Mouse (Mus musculus): ENCODE results near the gene Fsd1l.
"Not testable (repeated sequence)": the region's sequence is repeated elsewhere in the genome, so short reads cannot be mapped to it uniquely, and the experiment has no call there.

The Fsd1l gene

DNA sequence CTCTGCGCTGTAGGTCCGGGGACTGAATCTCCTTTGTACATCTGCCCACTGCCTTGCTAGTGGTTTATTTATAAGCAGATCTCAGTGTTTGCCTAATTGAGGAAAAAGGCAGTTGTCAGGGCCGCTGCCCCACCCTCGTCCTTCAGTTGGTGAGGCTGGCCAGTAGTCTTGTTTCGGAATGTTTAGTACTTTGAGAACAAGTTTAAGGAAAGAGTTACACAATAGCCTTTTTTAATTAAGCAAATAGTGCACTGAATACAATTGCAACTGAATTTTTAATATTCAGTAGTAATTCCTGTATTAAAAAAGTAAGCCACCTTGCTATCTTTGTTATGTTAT, 709 bp downstream of the Fsd1l start:
- DNase-seq: no peak

DNA sequence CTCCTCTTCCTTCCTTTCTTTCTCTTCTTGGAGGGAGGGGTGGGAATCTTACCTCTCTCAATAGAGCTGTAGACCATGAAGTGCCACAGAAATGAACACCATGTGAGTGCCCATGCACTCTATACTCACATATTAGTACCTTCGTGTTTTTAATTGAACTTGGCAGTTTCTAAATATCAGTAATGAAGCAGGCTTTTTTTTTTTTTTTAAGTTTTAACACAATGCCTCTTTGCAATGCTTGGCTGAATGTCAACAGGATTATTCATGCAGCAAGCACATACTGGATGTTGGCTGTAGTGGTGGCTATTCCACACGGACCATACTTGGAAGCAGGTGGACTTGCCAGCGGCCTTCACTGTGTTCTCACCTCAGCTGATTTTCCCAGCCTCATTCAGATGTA, 4.1 kb downstream of the Fsd1l start:
- peak; percentile 75 for DNase-seq

DNA sequence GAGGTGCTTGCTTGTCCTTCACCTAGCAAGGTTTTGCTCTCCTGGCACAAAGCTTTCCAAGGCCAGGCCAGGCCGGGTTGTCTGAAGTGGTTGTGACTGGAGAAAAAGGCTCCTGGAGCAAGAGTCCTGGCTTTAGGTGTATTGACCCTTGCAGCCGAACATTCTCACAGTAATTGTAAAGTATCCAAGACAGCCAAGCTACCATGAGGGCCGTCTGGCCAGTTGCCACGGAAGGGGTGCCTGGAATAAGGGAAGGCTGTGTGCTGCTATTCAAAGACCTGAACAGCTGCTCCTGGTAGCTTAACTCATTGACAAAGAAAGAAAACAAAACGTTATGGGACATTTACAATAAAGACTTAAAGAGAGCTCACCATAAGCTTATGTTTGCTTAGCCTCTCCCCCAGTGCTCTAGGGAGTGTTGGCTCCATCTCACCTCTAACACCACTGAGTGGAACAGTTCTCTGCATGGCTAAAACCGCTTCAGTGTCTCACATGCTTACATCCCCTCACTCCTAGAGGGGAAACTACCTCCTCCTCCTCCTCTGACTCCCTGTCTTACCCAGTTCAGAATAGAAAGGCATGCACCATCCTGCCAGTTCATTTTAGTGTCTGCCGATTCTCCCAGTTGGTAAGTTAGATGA, 6.1 kb downstream of the Fsd1l start:
- DNase-seq: peak; percentile 51

DNA sequence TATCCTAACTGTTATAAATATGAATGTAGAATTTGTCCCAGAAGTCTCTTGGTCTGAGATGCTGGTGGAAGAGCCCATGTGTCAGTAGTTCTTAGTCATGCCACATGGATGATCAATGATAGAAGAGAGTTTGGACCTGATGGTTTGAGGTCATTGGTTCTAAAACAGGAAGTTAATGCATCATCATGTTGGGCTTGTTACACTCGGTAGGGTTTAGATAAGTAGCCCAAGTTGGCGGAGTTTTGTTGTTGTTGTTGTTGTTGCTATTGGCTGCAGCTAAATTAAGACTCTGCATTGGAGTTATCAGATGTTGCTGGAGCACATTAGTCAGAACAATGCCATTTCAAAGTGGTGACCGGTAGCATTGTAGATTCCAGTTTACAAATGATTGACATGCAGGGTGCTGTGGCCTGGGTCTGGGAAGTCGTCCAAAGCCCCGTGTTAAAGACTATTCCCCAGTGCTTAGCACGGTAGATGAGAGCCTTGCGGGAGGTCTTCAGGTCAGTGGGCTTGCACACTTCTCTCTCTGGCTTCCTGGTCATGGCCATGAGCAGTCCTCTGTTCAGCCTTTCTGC, 7.4 kb downstream of the Fsd1l start:
- DNase-seq: no peak

DNA sequence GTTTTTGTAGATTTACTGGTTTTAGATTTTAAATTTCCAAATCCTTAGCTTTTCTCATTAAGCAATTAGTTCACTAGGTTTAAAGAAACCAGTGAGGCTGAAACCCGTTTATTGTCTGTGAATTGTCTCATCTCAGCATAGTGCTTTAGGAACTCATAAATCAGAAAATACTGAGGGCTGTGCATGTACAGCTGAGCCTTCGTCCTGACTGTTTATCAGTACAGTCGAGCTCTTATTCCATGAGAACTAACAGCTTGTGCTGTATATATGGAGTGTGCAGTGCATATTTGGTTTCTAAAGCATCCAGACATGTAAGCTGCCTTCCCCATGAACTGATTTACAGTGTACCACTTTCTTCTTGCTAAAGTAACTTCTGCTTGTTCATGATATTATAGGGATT, 26.8 kb downstream of the Fsd1l start:
- DNase-seq: no peak

DNA sequence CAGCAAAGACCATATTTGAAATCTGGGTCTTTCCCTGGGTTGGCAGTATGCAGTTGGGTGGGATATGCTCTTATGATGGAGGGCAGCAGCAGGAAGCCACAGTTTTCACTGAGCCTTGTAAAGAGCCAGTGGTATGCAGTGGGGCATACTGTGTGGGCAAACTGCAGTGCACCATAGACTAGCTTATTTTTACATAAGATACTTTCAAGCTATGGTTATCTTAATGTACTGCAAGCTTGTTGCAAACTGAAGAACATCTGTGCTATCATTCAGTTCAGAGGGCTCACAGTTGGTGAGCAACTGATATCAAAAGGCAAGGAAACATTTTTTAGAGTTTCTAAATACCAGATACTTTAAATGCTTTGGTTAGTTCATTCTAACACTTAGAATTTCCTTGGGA, 29.4 kb downstream of the Fsd1l start:
- DNase-seq: no peak

DNA sequence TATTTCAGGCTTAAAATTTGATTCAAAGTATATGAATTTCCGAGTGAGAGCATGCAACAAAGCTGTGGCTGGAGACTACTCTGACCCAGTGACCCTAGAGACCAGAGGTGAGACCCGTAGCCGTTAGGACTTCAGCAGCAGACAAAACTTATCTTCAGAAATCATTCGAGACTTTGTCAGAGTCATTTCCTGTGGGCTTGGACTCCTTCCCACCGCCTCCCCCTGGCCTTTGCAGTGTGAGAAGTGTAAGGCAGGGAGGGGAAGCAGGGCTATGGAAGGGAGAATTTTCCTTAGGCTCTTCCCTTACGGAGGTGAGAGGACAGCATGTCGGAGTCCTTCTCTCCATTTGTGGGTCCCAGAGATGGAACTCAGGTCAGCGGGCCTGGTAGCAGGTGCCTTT, 50.8 kb downstream of the Fsd1l start:
- DNase-seq: no peak

DNA sequence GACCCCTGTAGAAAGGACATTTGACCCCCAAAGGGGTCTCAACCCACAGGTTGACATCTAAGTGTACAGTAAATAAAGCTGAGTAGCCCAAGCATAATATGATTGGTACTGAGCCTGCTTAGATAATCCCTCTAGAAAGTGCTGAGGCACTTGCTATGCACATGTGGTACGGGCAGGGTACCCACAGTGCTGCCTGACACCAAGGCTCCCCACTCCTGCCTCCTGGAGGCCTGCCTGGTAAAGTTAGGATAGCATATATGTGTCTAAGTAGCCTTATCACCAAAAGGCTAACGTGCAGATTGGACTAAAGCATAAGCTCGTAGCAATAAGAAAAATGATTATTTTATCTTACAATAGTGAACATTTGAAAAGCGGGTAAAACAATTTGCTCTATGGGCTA, 57.7 kb downstream of the Fsd1l start:
- no peak for DNase-seq

DNA sequence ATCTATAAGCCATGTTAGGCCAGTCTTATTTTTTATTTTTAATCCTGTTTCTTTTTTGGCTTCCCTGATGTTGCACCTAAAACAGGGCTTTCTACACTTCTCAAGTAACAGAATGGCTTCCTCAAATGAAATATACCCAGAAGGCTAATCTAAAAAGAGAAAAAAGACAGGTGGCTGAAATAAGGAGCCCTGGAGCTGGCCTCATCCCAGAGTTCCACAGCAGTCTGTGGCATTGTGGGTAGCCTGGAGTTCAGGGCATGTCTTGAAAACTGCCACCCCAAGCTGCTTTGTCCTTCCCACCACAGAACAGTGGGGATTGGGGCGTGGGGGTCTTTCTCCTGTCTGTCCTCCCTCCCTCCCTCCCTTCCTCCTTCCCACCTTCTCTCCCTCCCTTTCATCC, 60.1 kb downstream of the Fsd1l start:
- DNase-seq: no peak

DNA sequence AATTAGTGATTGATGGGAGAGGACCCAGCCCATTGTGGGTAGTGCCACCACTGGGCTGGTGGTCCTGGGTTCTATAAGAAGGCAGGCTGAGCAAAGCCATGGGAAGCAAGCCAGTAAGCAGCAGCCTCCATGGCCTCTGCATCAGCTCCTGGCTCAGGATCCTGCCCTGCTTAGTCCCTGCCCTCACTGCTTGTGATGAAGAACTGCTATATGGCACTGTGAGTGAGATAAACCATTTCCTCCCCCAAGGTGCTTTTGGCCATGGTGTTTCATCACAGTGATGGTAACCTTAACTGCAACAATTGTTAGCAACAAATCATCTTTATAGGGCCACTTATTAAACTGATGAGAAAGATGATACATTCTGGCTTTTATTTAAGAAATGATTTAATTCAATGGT, 77.9 kb downstream of the Fsd1l start:
- DNase-seq: not testable (repeated sequence)

DNA sequence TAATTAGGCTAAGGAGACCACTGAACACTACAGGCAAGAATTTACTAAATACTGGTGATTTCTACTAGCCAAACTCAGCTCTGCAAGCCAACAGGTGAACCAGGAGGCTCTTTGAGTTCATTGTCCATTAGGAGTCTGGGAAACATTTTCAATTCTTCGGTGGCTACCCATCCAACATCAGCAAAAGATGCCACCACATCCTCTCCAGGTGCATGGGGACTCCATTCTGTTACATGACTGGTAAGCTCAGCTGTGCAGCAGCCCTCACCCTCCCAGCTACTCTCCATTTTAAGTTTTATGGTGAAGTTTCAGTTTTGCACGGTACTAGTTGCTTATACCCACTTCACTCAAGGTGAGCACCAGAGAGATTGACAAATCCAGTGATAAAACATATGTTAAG, 78.8 kb downstream of the Fsd1l start:
- DNase-seq: no peak

DNA sequence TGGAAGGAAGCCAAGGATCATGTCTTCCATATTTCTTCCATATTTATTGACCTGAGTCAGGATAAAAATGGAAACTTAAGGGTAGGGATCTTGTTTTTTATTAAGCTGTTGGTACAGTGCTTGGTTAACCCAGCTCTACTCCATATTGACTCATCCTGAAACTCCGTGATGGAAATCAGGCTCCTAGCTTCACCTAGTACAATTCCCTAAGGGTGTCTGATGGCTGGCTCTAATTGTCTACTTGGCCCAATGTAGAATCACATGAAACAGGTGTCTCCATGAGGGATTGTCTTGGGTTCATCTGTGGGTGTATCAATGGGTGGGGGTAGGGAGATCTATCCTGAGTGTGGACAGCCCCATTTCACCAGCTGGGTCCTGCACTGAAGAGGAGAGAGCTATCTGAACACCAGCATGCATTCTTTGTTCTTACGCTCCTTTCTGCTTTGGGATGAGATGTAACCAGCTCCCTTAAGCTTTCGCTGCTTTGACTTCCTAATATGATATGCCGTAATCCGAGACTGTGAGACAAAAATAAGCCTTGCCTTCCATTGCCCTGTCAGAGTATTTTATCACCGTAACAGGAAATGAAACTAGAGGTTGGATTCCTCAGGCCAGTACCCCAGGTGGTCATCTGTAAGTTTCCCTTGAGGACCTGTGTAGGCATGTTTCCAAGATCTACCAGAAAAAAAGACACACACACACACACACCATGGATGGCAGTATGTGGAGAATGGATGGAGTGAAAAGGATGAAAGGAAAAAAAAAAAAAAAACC, 79.5 kb downstream of the Fsd1l start:
- DNase-seq: no peak

DNA sequence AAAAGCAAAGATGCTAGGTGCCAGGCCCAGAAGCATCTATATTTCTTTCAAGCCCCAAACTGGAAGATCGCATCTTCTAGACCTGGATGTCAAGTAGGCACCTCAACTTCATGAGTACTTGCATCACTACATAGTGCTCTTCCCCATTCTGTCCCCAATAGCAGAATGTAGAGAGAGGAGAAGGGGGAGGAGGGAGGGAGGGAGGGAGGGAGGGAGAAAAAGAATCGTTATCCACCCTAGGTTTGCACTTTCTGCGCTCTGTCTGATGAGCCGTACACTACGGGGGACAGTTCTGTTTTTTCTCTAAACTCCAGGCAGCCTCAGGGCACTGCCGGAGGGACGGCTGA, 82.4 kb downstream of the Fsd1l start, which contains the start of gene Fktn:
Gene Fktn, plus strand, starts transcription at position 295 of the 347 bp plus-strand sequence.
- no peak for DNase-seq

DNA sequence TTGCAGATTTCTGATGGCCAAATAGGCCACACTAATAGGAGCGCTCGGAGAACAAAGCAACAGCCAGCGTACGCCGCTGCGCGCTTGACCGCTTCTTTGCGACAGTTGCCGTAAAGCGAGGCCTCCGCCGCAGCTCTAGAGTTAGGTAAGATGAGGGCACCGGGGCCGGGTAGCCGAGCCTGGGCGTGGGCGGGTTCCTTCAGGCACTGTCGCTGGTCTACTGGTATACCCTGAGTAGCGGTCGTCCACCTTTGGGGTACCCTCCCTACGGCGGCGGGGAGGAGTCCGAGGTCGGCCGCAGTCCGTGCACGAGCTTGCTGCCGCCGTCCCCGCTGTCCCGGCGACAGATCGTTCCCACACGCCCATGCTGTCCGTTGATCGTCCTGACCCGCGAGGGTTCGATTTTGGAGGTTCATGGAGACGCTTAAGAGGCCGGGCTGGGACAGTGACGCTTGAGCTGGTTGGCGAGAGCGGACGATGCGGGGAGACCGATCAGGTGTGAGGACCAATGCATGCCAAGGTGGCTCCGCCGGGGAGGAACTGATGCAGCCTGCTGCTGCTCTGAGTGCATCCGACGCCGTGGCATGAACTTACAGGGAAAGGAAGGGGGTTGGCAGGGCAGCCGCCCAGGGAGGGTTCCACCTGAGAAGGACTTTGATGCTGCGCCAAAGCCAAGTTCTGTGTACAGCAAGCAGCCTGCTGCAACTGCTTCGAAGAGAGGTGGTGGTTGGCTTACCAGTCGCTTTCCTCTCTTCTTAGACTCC, 83.0 kb downstream of the Fsd1l start:
- DNase-seq: peak; percentile 96

DNA sequence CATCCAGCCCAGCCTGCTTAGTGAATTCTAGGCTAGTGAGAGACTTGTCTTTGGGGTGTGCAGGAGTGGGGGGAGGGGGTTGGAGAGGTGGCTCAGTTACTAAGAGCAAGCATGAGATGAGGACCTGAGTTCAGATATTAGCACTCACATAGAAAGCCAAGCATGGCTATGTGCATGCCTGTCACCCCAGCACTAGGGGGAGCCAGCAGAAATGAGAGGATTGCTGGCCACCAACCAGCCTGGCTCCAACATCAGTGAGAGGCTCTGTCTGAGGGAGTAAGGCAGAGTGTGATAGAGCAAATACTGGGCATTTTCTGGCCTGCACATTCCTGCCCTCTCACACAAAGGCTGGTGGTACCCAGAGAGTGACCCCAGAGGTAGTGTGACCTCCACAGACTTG, 84.7 kb downstream of the Fsd1l start:
- DNase-seq: no peak

DNA sequence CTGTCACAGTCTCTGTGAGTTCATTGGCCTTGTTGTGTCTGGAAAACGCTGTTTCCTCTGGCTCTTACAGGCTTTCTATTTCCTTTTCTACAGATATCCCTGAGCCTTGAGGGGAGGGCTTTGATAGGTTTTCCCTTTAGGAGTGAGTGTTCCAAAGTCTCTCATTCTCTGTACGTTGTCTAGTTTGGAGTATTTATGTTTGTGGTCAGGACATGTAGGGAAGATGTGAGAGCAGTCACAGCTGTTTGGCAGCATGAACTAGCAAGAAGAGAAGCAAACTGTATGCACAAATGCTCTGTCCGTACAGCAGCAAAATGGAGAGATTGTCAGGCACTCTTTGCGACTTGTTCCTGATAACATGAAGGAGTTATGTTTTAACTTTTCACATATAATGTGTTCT, 86.3 kb downstream of the Fsd1l start:
- DNase-seq: no peak

DNA sequence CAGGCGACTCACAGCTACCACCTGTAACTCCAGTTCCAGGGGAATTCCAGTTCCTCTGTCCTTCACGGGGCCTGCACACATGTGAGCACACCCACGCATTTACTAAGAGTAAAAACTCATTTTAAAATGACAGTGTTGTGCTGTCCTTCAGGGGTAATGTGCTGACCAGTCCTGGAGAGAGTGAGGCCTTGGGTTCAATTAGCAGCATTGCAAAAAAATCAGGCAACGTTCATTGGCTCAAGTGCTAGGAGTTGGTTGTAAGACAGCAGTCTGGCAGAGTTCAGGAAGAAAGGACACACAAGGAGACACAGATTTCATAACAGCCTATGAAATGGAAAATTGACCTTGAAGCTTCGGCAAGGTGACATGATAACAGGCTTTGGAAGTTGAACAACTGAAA, 87.0 kb downstream of the Fsd1l start:
- DNase-seq: no peak

DNA sequence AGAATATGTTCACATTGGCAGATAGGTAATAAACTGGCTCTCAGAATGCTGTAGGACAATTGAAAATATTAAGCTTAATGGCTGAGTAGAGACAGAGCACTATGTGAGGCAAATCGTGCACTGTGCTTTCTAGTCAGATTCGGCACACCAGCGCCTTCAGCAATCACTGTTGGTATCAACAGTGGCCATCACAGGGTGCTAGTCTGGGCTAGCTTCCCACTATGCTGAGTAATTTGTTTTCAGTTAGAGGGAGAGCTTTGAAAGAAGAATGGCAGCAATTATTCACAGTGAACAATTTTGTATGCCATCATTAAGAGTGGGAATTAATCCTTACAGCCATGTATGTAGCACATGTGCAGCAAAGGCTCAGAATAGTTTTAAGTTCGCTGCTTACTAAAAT, 91.2 kb downstream of the Fsd1l start:
- DNase-seq: peak; percentile 67

DNA sequence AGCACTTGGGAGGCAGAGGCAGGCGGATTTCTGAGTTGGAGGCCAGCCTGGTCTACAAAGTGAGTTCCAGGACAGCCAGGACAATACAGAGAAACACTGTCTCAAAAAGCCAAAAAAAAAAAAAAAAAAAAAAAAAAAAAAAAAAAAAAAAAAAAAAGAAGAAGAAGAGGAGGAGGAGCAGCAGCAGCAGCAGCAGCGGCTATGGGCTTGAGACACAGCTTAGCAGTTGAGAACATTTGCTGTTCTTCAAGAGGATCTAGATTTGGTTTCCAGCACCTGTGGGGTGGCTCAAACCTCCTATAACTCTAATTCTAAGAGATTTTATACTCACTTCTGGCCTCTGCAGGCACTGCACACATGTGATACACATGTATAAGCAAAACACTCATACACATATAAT, 94.8 kb downstream of the Fsd1l start:
- not testable (repeated sequence) for DNase-seq

DNA sequence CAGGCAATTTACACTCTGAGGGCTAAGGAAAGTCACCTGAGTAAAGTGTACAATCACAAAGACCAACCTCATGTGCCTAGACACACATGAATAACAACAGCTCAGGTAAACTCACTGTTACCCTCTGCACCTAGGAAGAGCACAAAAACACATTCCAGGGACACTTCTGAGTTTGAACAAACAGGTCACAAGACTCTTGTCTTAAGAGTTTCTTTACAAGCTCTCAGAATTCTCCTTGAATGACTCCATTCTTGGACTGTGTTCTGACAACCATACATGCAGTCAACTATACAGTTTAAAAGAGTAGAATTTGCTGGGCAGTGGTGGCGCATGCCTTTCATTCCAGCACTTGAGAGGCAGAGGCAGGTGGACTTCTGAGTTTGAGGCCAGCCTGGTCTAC, 96.8 kb downstream of the Fsd1l start:
- no peak for DNase-seq

DNA sequence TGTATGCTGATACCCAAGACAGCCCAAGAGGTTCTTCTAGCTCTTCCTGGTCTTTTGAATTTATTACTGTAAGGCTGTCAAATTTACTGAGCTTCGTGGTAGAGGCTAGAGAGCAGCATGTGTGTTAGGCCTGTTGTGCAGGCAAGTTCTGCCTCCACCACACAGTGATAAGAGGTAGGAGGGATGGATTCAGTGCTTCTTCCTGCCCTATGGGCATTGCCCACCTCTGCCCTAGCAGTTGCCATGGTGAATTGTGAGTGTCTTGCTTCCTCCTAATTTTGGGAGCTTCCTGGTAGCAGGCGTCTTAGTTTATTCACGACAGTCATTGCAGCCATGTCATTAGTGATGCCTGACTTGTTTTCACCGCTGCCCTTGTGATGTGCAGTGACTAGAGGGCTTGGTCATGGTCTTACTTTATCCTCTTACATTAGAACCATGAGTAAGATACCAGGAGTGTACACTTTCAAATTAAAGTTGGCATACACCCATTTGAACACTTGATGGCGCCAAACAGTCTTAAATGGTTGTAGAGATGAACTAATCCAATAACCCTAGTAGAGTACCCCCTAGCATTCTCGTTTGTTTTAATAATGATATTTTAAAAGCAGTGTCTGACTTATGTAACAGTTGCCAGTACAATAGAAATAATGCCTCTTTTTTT, 107.8 kb downstream of the Fsd1l start:
- peak; percentile 78 for DNase-seq

DNA sequence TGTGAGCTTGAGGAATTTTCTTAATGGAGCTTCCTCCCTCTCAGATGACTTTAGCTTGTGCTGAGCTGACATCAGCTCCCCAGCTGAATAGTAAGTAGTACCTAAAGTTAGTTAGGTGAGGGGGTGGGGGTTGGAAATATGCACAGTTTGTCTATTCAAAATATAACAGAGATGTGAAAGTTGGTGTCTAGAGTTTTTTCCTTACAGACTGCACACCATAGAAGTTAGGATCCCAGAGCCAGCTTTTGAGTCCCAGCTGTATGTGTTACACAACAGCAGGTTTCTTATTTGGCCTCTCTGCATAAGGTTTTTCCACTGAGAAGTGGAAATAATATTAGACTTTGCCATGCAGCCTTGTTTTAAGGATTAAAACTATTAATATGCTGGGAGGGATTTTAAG, 118.6 kb downstream of the Fsd1l start:
- DNase-seq: no peak

DNA sequence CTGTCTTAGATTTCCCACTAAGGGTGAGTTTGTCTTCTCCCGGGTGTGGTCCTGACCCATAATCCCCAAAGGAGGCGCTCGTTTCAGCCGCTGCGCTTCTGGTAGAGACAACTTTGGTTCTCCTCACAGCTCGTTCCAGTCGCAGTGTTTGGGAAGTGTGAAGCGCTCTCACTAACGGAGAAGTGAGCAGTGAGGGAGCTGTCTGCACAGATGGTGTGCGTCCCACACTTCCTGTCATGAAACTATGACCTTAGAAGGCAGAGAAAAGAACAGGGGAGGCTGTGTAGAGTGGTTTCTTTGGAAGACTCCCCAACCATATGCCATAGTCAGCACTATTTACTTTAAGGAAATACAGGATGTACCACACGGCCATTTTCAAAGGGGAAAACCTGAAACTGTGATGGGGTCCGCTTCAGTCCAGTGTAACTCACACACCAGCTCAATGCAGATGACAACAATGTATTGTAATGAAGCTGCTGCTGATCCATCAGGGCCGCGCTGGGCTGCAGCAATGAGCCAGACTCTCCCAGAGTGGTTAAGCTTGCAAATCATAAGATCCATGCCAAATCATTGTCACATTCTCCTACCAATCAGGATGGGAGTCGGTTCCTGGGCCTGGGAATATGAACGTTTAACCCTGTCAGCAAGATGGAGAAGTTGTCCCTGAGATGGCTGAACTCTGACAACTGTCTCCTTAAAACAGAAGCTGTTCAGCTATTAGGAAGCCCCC, 119.3 kb downstream of the Fsd1l start:
- peak; percentile 17 for DNase-seq

Measured in retina, postnatal 1 day (tissue).